Mouse (Mus musculus) cortical plate, adult 2 months (tissue): ENCODE measurements at regions not wholly inside any gene's neighbourhood (a gene's known extent, or its start where the extent isn't known, plus 50 kb on each side); places are given as distances from the start of the nearest gene placed in this dataset.

Experiments
- CTCF ChIP-seq: fragments of 200-500 bp; IDR thresholded peaks from 2 replicates; pipeline ENCODE4 v1.5.1; 2011; ENCODE audit warnings: mild to moderate bottlenecking, control low read depth, low read length; ENCODE audit not compliant: insufficient read depth; ENCODE audit errors: extremely low read depth
- POLR2A ChIP-seq: fragments of 200-500 bp; IDR thresholded peaks from 2 replicates; pipeline ENCODE4 v1.6.1; 2011; ENCODE audit warnings: mild to moderate bottlenecking, low read length, control low read depth; ENCODE audit not compliant: insufficient read depth; ENCODE audit errors: extremely low read depth

DNA sequence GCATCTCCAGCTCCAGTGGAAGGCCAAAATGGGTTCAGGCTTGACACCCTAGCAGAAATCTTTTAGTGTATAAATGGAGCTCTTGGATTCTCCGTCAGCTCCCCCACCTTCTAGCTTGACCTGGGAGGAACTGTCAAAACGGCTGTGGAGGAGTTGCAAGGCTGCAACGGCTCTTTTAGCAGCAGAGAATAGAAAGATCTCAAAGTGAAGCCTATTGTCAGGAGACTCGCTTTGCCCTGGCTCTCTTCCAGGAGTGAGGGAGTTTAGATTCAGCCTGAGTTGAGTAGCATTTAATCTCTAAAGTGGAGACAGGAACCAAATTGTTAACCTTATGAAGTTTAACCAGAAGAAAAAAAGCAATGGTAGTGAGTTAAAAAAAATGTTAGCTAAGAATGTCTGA, 97.4 kb upstream of the Pkn2 start:
- TF ChIP-seq CTCF (no peak), POLR2A (no peak)
